Mouse (Mus musculus) liver, embryonic 15.5 days (tissue): Measurements from ENCODE around the gene Gm21954. TPM values are rescaled to one million over a fixed set of nuclear protein-coding genes. Genes with fewer than 3 reads are reported as not detected.

Experiments used
- ATAC-seq: fragments of 200-750 bp; cut with Nextera tagmentation; 2 replicates; pipeline ENCODE4 v1.8.0; 2017; ENCODE audit warnings: moderate number of reproducible peaks, mild to moderate bottlenecking, moderate library complexity; ENCODE audit not compliant: insufficient read depth
- H3K27ac ChIP-seq: fragments of 300-500 bp; sonication (generic); replicated peaks from 2 replicates; pipeline ENCODE4 v1.5.1; 2015; ENCODE audit warnings: mild to moderate bottlenecking, inconsistent platforms
- H3K27me3 ChIP-seq: fragments of 300-500 bp; sonication (generic); 2 replicates; pipeline ENCODE4 v1.6.1; 2015; ENCODE audit warnings: mild to moderate bottlenecking, inconsistent platforms
- H3K36me3 ChIP-seq: fragments of 300-500 bp; sonication (generic); replicated peaks from 2 replicates; pipeline ENCODE4 v1.6.1; 2015; ENCODE audit warnings: moderate library complexity, mild to moderate bottlenecking, inconsistent platforms
- H3K4me1 ChIP-seq: fragments of 300-500 bp; sonication (generic); replicated peaks from 2 replicates; pipeline ENCODE4 v1.6.1; 2015; ENCODE audit warnings: inconsistent platforms
- H3K4me2 ChIP-seq: fragments of 300-500 bp; sonication (generic); 2 replicates; pipeline ENCODE4 v1.6.1; 2015; ENCODE audit warnings: moderate library complexity, mild to moderate bottlenecking, inconsistent platforms
- H3K4me3 ChIP-seq: fragments of 300-500 bp; sonication (generic); replicated peaks from 2 replicates; pipeline ENCODE4 v1.5.1; 2015; ENCODE audit warnings: mild to moderate bottlenecking, inconsistent platforms
- H3K9ac ChIP-seq: fragments of 300-500 bp; sonication (generic); 2 replicates; pipeline ENCODE4 v1.6.1; 2015; ENCODE audit warnings: moderate library complexity, mild to moderate bottlenecking, inconsistent platforms
- H3K9me3 ChIP-seq: fragments of 300-500 bp; sonication (generic); replicated peaks from 2 replicates; pipeline ENCODE4 v1.6.1; 2016; ENCODE audit warnings: inconsistent platforms
- WGBS: fragments of 180-500 bp; shearing (Covaris S2); methylation state at CpG from one replicate; pipeline ENCODE4 v1.1.7; 2015; ENCODE audit warnings: mixed read lengths; ENCODE audit not compliant: insufficient replicate concordance; 5-methylcytosine and 5-hydroxymethylcytosine counted together
- polyA plus RNA-seq: library from polyadenylated mRNA; unstranded; fragments of >200 nt; fragmentation: Nextera tagmentation; extraction: Ambion mirVana; gene quantifications from 2 replicates; pipeline ENCODE4 v1.2.1, GENCODE M21; 2015

The Gm21954 gene
- polyA plus RNA-seq, 1 experiment from 2014 or later = not detected

DNA sequence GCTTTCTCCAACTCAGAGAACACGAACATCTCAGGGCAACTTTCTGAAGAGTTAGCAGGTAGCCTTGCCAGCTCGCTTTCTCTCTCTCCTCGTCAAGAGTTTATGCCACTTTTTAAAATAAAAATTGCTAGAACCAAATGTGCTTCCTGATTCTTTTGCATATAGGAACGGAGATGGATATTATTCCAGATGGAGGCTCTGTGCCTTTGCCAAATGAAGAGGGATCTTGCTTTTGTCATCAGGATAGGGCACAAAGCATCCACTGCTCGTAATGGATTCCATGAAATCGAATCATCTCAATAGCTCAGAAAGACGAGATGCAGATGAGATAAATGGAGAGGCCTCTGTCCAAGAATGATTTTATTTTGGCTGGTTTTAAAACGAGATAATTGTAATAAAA, 28.7 kb downstream of the Gm21954 start:
- no peaks in the 10 kb centered on the region for H3K36me3 ChIP-seq
- no peaks in the 10 kb centered on the region for H3K27me3 ChIP-seq
- no peak for ATAC-seq
- H3K4me2 ChIP-seq = no peak overlapping the region
- H3K4me3 ChIP-seq = no peak overlapping the region
- H3K27ac ChIP-seq = no peak overlapping the region
- H3K9me3 ChIP-seq = no peaks in the 10 kb centered on the region
- WGBS = 53% methylated on average over 8 of the region's 8 CpGs
- no peaks in the 10 kb centered on the region for H3K4me1 ChIP-seq
- H3K9ac ChIP-seq = no peak overlapping the region

GRCm38 (mm10) chr3:55442012-55442645, 29.9 kb downstream of the Gm21954 start:
- H3K27me3 ChIP-seq = no peaks in the 10 kb centered on the region
- H3K27ac ChIP-seq = no peak overlapping the region
- no peak overlapping the region for H3K9ac ChIP-seq
- H3K9me3 ChIP-seq = no peaks in the 10 kb centered on the region
- no peak overlapping the region for H3K4me3 ChIP-seq
- H3K4me2 ChIP-seq = no peak overlapping the region
- WGBS = 52% methylated on average over 11 of the region's 11 CpGs
- no peaks in the 10 kb centered on the region for H3K4me1 ChIP-seq
- ATAC-seq = no peak
- no peaks in the 10 kb centered on the region for H3K36me3 ChIP-seq

DNA sequence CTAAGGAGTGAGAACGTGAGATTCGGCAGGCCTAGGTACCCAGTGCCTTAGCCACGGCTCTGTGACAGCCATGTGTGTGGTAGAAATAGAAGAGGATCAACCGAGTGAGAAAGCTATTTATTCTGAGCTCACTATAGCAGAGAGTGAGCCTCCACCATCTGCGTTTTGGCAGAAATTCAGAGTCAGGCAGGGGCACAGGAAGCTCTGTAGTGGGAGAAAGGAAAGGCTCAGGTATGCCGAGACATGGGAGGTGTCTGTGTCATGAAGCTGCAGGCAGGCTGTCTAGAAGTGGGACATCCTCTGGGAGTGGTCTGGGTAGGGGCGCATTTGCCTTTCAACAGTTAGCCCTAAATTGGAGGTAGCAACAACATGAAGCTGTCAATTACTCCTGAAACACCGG, 31.7 kb downstream of the Gm21954 start:
- no peak for ATAC-seq
- no peak overlapping the region for H3K4me2 ChIP-seq
- no peaks in the 10 kb centered on the region for H3K4me1 ChIP-seq
- no peaks in the 10 kb centered on the region for H3K36me3 ChIP-seq
- no peaks in the 10 kb centered on the region for H3K9me3 ChIP-seq
- H3K27me3 ChIP-seq = no peaks in the 10 kb centered on the region
- WGBS = 50% methylated on average over 8 of the region's 8 CpGs
- no peak overlapping the region for H3K9ac ChIP-seq
- H3K27ac ChIP-seq = no peak overlapping the region
- no peak overlapping the region for H3K4me3 ChIP-seq

- no peak for ATAC-seq
- H3K27me3 ChIP-seq = no peaks in the 10 kb centered on the region
- no peak overlapping the region for H3K9ac ChIP-seq
- no peak overlapping the region for H3K27ac ChIP-seq
- H3K9me3 ChIP-seq = no peaks in the 10 kb centered on the region
- H3K4me2 ChIP-seq = no peak overlapping the region
- no peaks in the 10 kb centered on the region for H3K36me3 ChIP-seq
- H3K4me3 ChIP-seq = no peak overlapping the region
- WGBS = 28% methylated on average over 7 of the region's 7 CpGs
- no peaks in the 10 kb centered on the region for H3K4me1 ChIP-seq
Observed at GRCm38 (mm10) chr3:55438824-55439446, 33.1 kb downstream of the Gm21954 start.

DNA sequence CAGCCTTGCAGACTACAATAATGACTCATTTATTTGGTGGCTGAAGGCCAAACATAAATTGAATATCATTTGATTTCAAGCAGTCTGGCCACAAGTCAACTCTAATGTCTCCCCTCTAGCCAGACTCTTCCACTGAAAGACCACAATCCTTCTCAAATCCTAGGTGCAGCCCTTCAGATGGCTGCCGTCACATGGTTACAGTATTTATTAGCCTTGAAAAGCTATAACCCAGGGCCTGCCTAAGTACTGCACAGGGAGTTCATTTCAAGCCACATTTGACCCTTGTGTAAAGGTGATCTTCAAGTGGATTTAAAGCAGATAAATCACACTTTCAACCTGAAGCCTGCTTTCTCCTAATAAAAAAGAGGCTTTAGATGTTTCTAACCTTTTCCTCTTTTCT, 37.7 kb downstream of the Gm21954 start:
- H3K4me3 ChIP-seq = no peak overlapping the region
- no peaks in the 10 kb centered on the region for H3K36me3 ChIP-seq
- ATAC-seq = no peak
- WGBS = 73% methylated on average over 1 of the region's 1 CpGs
- no peaks in the 10 kb centered on the region for H3K4me1 ChIP-seq
- no peak overlapping the region for H3K27ac ChIP-seq
- no peak overlapping the region for H3K4me2 ChIP-seq
- no peak overlapping the region for H3K9ac ChIP-seq
- H3K27me3 ChIP-seq = no peaks in the 10 kb centered on the region
- no peaks in the 10 kb centered on the region for H3K9me3 ChIP-seq

GRCm38 (mm10) chr3:55431223-55431622, 40.8 kb downstream of the Gm21954 start:
- ATAC-seq = no peak
- H3K27ac ChIP-seq = no peak overlapping the region
- 70% methylated on average over 3 of the region's 3 CpGs for WGBS

GRCm38 (mm10) chr3:55430022-55430549, 41.9 kb downstream of the Gm21954 start:
- H3K27me3 ChIP-seq = no peaks in the 10 kb centered on the region
- no peaks in the 10 kb centered on the region for H3K4me1 ChIP-seq
- H3K9ac ChIP-seq = no peak overlapping the region
- no peak overlapping the region for H3K4me2 ChIP-seq
- H3K36me3 ChIP-seq = no peaks in the 10 kb centered on the region
- 68% methylated on average over 2 of the region's 2 CpGs for WGBS
- H3K9me3 ChIP-seq = no peaks in the 10 kb centered on the region
- H3K4me3 ChIP-seq = no peak overlapping the region
- ATAC-seq = no peak
- H3K27ac ChIP-seq = no peak overlapping the region

More at GRCm38 (mm10) chr3:55431223-55431622, 40.8 kb downstream of the Gm21954 start:
- Histone ChIP-seq H3K4me1 (no peaks in the 10 kb centered on the region), H3K4me3 (no peak overlapping the region), H3K4me2 (no peak overlapping the region), H3K9me3 (no peaks in the 10 kb centered on the region), H3K9ac (no peak overlapping the region), H3K36me3 (no peaks in the 10 kb centered on the region), H3K27me3 (no peaks in the 10 kb centered on the region)

DNA sequence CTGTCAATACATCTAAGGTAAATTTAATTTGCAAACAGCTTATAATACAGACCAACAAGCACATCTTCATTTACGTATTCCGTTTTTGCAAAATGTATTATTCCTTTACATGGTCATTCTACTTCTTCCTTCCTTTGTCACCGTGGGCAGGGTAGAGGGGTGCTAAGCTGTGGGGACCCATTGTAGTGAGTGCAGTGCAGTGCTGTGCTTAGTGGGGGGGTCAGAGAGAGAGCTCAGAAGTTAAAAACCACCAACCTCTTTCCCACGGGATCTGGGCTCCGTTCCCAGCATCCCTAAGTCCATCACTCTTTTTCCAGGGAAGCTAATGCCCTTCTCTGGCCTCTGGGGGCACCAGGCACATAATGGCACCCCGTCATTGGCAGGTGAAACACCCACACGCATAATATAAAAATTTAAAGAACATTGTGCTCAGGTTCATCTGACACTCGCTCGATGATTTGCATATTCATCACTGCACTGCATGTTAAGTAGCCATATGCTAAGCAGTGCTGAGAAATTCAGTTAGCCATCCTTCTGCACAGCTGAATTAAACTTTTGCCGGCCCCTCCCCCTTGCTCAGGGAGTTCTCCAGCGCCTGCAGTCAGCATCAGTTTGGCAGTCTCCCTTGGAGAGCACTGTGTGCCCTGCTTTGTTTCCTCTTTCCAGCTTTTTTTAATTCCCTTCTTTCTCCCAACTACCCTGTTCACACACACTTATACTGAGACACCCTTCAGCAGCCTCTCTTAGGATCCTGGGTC, 48.2 kb downstream of the Gm21954 start:
- H3K4me3 ChIP-seq = no peak overlapping the region
- no peaks in the 10 kb centered on the region for H3K9me3 ChIP-seq
- H3K27me3 ChIP-seq = no peaks in the 10 kb centered on the region
- no peaks in the 10 kb centered on the region for H3K36me3 ChIP-seq
- H3K9ac ChIP-seq = no peak overlapping the region
- H3K27ac ChIP-seq = no peak overlapping the region
- no peak overlapping the region for H3K4me2 ChIP-seq
- WGBS = 28% methylated on average over 11 of the region's 11 CpGs
- no peak for ATAC-seq
- no peaks in the 10 kb centered on the region for H3K4me1 ChIP-seq

DNA sequence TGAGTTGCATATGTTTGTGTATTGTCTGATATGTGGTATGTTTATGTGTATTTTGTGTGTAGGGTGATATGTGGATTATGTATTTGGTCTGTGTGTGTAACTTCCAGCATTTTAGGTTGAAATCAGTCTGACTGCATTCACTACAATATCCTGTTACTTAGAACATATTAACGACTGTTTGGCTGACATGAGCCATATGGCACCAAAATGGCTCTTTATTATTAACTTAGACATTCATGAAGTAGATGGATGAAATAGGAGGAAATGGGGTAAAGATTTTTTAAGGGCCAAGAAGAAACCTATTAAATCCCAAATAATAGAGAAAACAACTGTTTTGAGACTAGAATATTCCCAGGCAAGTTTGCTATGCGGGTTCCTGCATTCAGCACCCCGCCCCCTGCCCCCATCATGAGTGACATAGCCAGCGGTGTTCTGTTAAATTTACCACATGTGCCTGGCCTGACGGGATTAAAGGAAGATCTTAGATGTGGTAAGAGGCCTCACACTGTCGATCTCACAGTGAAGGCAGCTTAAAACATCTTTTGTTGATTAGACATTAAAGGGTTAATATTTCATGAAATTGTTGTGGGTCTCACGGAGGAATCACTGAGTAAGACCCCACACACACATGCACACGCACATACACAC, 51.5 kb downstream of the Gm21954 start:
- H3K36me3 ChIP-seq = no peaks in the 10 kb centered on the region
- H3K9me3 ChIP-seq = no peaks in the 10 kb centered on the region
- H3K27me3 ChIP-seq = no peaks in the 10 kb centered on the region
- H3K9ac ChIP-seq = no peak overlapping the region
- no peak overlapping the region for H3K4me3 ChIP-seq
- ATAC-seq = no peak
- H3K4me1 ChIP-seq = no peaks in the 10 kb centered on the region
- H3K4me2 ChIP-seq = no peak overlapping the region
- 46% methylated on average over 8 of the region's 8 CpGs for WGBS
- no peak overlapping the region for H3K27ac ChIP-seq

- H3K4me3 ChIP-seq = no peak overlapping the region
- no peaks in the 10 kb centered on the region for H3K4me1 ChIP-seq
- WGBS = 28% methylated on average over 3 of the region's 3 CpGs
- no peak overlapping the region for H3K27ac ChIP-seq
- no peaks in the 10 kb centered on the region for H3K9me3 ChIP-seq
- no peak overlapping the region for H3K9ac ChIP-seq
- H3K27me3 ChIP-seq = no peaks in the 10 kb centered on the region
- H3K4me2 ChIP-seq = no peak overlapping the region
- no peak for ATAC-seq
- no peaks in the 10 kb centered on the region for H3K36me3 ChIP-seq
Observed at GRCm38 (mm10) chr3:55419334-55419733, 52.7 kb downstream of the Gm21954 start.

GRCm38 (mm10) chr3:55418845-55419244, 53.2 kb downstream of the Gm21954 start:
- no peaks in the 10 kb centered on the region for H3K9me3 ChIP-seq
- WGBS = 51% methylated on average over 6 of the region's 6 CpGs
- H3K27me3 ChIP-seq = no peaks in the 10 kb centered on the region
- no peak overlapping the region for H3K4me3 ChIP-seq
- ATAC-seq = no peak
- no peaks in the 10 kb centered on the region for H3K4me1 ChIP-seq
- H3K4me2 ChIP-seq = no peak overlapping the region
- no peaks in the 10 kb centered on the region for H3K36me3 ChIP-seq
- H3K27ac ChIP-seq = no peak overlapping the region
- H3K9ac ChIP-seq = no peak overlapping the region
